Mouse (Mus musculus): ENCODE results near the gene Theg.

GRCm38 (mm10) chr10:79587061-79587751, at the start of gene Theg:
- TF ChIP-seq GATA1 (IDR thresholded peaks at IDR 0.05; ENCODE audit: low read length) (no peak), TAL1 (IDR thresholded peaks at IDR 0.05; ENCODE audit: low read length) (no peak)

All from erythroblast, embryonic 14.5 days (primary cell).